Mouse (Mus musculus) midbrain, embryonic 15.5 days (tissue): Measurements from ENCODE around the gene Gm7978. TPM values are rescaled to one million over a fixed set of nuclear protein-coding genes. Genes with fewer than 3 reads are reported as not detected.
"Not testable (repeated sequence)": the region's sequence is repeated elsewhere in the genome, so short reads cannot be mapped to it uniquely, and the experiment has no call there.

Experiments used
- ATAC-seq: fragments of 200-750 bp; cut with Nextera tagmentation; replicated peaks from 2 replicates; pipeline ENCODE4 v1.8.0; 2017; ENCODE audit warnings: moderate TSS enrichment
- H3K27ac ChIP-seq: fragments of 300-500 bp; sonication (generic); 2 replicates; pipeline ENCODE4 v1.5.1; 2015; ENCODE audit warnings: mild to moderate bottlenecking, inconsistent platforms
- H3K27me3 ChIP-seq: fragments of 300-500 bp; sonication (generic); replicated peaks from 2 replicates; pipeline ENCODE4 v1.6.1; 2015; ENCODE audit warnings: inconsistent platforms
- H3K36me3 ChIP-seq: fragments of 300-500 bp; sonication (generic); replicated peaks from 2 replicates; pipeline ENCODE4 v1.6.1; 2015; ENCODE audit warnings: inconsistent platforms
- H3K4me1 ChIP-seq: fragments of 300-500 bp; sonication (generic); 2 replicates; pipeline ENCODE4 v1.6.1; 2015; ENCODE audit warnings: inconsistent platforms
- H3K4me2 ChIP-seq: fragments of 300-500 bp; sonication (generic); 2 replicates; pipeline ENCODE4 v1.6.1; 2015; ENCODE audit warnings: inconsistent platforms, mild to moderate bottlenecking, moderate library complexity
- H3K4me3 ChIP-seq: fragments of 300-500 bp; sonication (generic); 2 replicates; pipeline ENCODE4 v1.5.1; 2015; ENCODE audit warnings: mild to moderate bottlenecking, inconsistent platforms
- H3K9ac ChIP-seq: fragments of 300-500 bp; sonication (generic); 2 replicates; pipeline ENCODE4 v1.6.1; 2015; ENCODE audit warnings: mild to moderate bottlenecking, inconsistent platforms
- H3K9me3 ChIP-seq: fragments of 300-500 bp; sonication (generic); 2 replicates; pipeline ENCODE4 v1.6.1; 2016; ENCODE audit warnings: inconsistent platforms
- WGBS: fragments of 180-500 bp; shearing (Covaris S2); methylation state at CpG from one replicate; pipeline ENCODE4 v1.1.7; 2015; ENCODE audit warnings: mixed read lengths; 5-methylcytosine and 5-hydroxymethylcytosine counted together
- polyA plus RNA-seq: library from polyadenylated mRNA; unstranded; fragments of >200 nt; fragmentation: Nextera tagmentation; extraction: Ambion mirVana; gene quantifications from 2 replicates; pipeline ENCODE4 v1.2.1, GENCODE M21; 2015

The Gm7978 gene
- polyA plus RNA-seq = not detected in 2 replicates

- H3K27me3 ChIP-seq, H3K4me3 ChIP-seq, H3K4me1 ChIP-seq, H3K36me3 ChIP-seq, H3K4me2 ChIP-seq, H3K9ac ChIP-seq, ATAC-seq, H3K27ac ChIP-seq, H3K9me3 ChIP-seq: not testable (repeated sequence)
- WGBS = no CpG with 5 or more reads among the region's 1 CpGs
Observed at GRCm38 (mm10) chr5:95736073-95736472, at the start of gene Gm7978. Gene Gm7978, minus strand, starts transcription at chr5:95736173.

DNA sequence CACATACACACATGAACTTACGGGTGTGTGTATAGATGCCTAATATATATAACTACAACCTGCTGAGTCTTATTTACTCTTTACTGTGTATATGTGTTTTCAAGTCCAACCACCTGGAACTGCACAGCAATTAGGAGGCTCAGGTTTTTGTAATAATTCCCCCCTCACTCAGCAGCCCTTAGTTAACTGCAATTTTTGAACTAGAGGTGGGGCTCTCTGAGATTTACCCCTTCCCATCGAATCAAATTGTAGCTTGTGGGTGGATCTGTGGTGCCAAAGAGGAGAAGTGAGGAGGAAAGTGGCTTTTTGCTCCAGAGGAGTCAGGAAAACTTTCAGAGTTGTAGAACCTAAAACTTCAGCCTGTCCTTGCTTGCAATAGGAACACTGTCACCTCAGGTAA is 39.7 kb upstream of the Gm7978 start, which contains the start of gene E330014E10Rik:
Gene E330014E10Rik, plus strand, starts transcription at position 301 of the 400 bp plus-strand sequence.
- not testable (repeated sequence) for H3K9ac ChIP-seq, H3K4me3 ChIP-seq, H3K4me1 ChIP-seq, H3K27ac ChIP-seq, H3K4me2 ChIP-seq, ATAC-seq, H3K36me3 ChIP-seq, H3K9me3 ChIP-seq, H3K27me3 ChIP-seq
- no CpG with 5 or more reads among the region's 2 CpGs for WGBS

DNA sequence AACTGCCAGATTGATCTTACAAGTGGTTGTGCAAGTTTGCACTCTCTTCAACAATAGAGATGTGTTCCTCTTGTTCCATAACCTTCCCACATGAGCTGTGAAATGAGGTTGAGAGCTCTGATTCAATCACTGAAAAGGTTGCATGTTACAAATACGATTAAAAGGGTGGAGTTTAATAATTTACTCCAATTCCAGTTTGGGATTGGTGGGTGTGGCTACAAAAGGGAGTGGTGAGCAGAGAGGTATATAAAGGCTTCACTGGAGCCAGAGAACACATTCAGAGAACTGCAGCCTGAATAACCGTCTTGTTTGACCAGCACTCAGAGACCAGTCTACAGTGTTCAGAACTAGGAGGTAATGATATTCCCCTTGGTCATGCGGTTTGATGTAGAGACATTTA is 5.7 kb upstream of the Gm7978 start, which contains the start of gene Gm7982:
Gene Gm7982, plus strand, starts transcription at position 301 of the 400 bp plus-strand sequence.
- WGBS = no CpG with 5 or more reads among the region's 3 CpGs
- H3K4me3 ChIP-seq, H3K9me3 ChIP-seq, H3K27ac ChIP-seq, H3K4me2 ChIP-seq, H3K36me3 ChIP-seq, H3K9ac ChIP-seq, H3K4me1 ChIP-seq, H3K27me3 ChIP-seq, ATAC-seq: not testable (repeated sequence)

Other genes starting within 250 kb of the Gm7978 start
- gene Gm3286, start 225.4 kb downstream of the Gm7978 start, polyA plus RNA-seq = not detected in 2 replicates
- gene Gm7971, start 141.3 kb downstream of the Gm7978 start, polyA plus RNA-seq = not detected in 2 replicates
- not detected in 2 replicates for gene Gm7982, start 5.8 kb upstream of the Gm7978 start, polyA plus RNA-seq
- gene E330014E10Rik, start 39.8 kb upstream of the Gm7978 start, polyA plus RNA-seq = not detected in 2 replicates
- gene Cxcl13, start 220.8 kb upstream of the Gm7978 start, polyA plus RNA-seq = 1.1 TPM in 1 of 2 replicates, not detected in the other